In genomic region chr12:53247491-53248035, GRCm38 (mm10) we compare ENCODE assay signal across 8 mouse cellular contexts. TPM values are rescaled to one million over a fixed set of nuclear protein-coding genes. Genes with fewer than 3 reads are reported as not detected.
DNase-seq lines count a peak whose midpoint lies in the region; ATAC-seq and TF ChIP-seq lines count a peak whose summit lies in the region.

No protein-coding gene starts in this region.

- peaks cover 81% of the 10 kb centered on the region for H3K27me3 ChIP-seq in heart, embryonic 13.5 days (replicated peaks)
- H3K27me3 ChIP-seq in liver, embryonic 15.5 days = peaks cover 80% of the 10 kb centered on the region

- WGBS in heart, embryonic 13.5 days = under 1% methylated on average over 24 of the region's 25 CpGs
- 1% methylated on average over 25 of the region's 25 CpGs for WGBS in liver, embryonic 15.5 days (ENCODE audit: insufficient replicate concordance)

- ATAC-seq in frontal cortex, adult (ENCODE audit: low TSS enrichment) = 0 out of 2 replicates have a peak, but pooled peaks have one; percentile 5
- no peak for ATAC-seq in heart, embryonic 13.5 days (ENCODE audit: extremely low read depth, insufficient number of reproducible peaks, low FRiP score, low TSS enrichment)
- ATAC-seq in liver, embryonic 15.5 days (ENCODE audit: insufficient read depth) = no peak

- peak overlapping the region; percentile 44 to 51; a peak in 2 of 4 replicates for H3K4me3 ChIP-seq in ES-E14 (ENCODE audit: insufficient read depth in 1 of 2, low read depth in 1 of 2, low read length in 2 of 2, poor library complexity in 1 of 2, severe bottlenecking in 1 of 2)
- peak overlapping the region; percentile 65 for H3K4me3 ChIP-seq in heart, embryonic 13.5 days
- H3K4me3 ChIP-seq in liver, embryonic 15.5 days (replicated peaks) = no peak overlapping the region

- no peak overlapping the region for H3K9ac ChIP-seq in ES-E14 (ENCODE audit: insufficient read depth, low read depth, low read length, poor library complexity, severe bottlenecking)
- 0 out of 2 replicates have a peak overlapping the region, but pooled peaks have one; percentile 77 for H3K9ac ChIP-seq in heart, embryonic 13.5 days
- H3K9ac ChIP-seq in liver, embryonic 15.5 days = no peak overlapping the region

- H3K4me1 ChIP-seq in ES-E14 (ENCODE audit: control insufficient read depth in 2 of 2, insufficient read depth in 2 of 2, low read length in 2 of 2, poor library complexity in 1 of 2) = no peaks in the 10 kb centered on the region; a peak in 1 of 4 replicates
- H3K4me1 ChIP-seq in heart, embryonic 13.5 days = peaks cover 38% of the 10 kb centered on the region
- no peaks in the 10 kb centered on the region for H3K4me1 ChIP-seq in liver, embryonic 15.5 days (replicated peaks)

- no peaks in the 10 kb centered on the region for H3K9me3 ChIP-seq in ES-E14 (ENCODE audit: control insufficient read depth, insufficient read depth, low read depth, low read length)
- H3K9me3 ChIP-seq in heart, embryonic 13.5 days = no peaks in the 10 kb centered on the region
- H3K9me3 ChIP-seq in liver, embryonic 15.5 days (replicated peaks) = no peaks in the 10 kb centered on the region

- DNase-seq in frontal cortex, adult 2 months (ENCODE audit: extremely low spot score in 1 of 2, low spot score in 1 of 2) = no peak
- DNase-seq in ES-E14 (ENCODE audit: low read depth, low spot score) = no peak
- no peak for DNase-seq in thymus, postnatal 36 days
- no peak for DNase-seq in right cerebral cortex, postnatal 25 days
- no peak for DNase-seq in right cerebral cortex, postnatal 4 days

- in situ Hi-C loops in ES-E14 (cut with MboI; ENCODE audit: low sequenced_read_pairs in 2 of 2, unreplicated experiment in 2 of 2) = no loop called here

- H3K27ac ChIP-seq in ES-E14 (ENCODE audit: insufficient read depth, low read depth, low read length, poor library complexity, severe bottlenecking) = no peak overlapping the region
- no peak overlapping the region for H3K27ac ChIP-seq in heart, embryonic 13.5 days (replicated peaks)
- H3K27ac ChIP-seq in liver, embryonic 15.5 days (replicated peaks) = no peak overlapping the region

- H3K4me2 ChIP-seq in heart, embryonic 13.5 days = peak overlapping the region; percentile 98
- H3K4me2 ChIP-seq in liver, embryonic 15.5 days = peak overlapping the region; percentile 44

- no peaks in the 10 kb centered on the region for H3K36me3 ChIP-seq in ES-E14 (ENCODE audit: control insufficient read depth, insufficient read depth, low read length, poor library complexity, severe bottlenecking)
- no peaks in the 10 kb centered on the region for H3K36me3 ChIP-seq in heart, embryonic 13.5 days
- H3K36me3 ChIP-seq in liver, embryonic 15.5 days (replicated peaks) = no peaks in the 10 kb centered on the region

TF ChIP-seq in ES-E14, 5 proteins besides CTCF, POLR2A, EP300 and RAD21:
- TF ChIP-seq ZNF384 (IDR thresholded peaks at IDR 0.05; ENCODE audit: low read depth, low read length) (no peak), HCFC1 (IDR thresholded peaks at IDR 0.05; ENCODE audit: borderline replicate concordance, insufficient read depth, low read length) (no peak), MAFK (IDR thresholded peaks at IDR 0.05; ENCODE audit: insufficient read depth, low read depth, low read length) (no peak), CHD2 (IDR thresholded peaks at IDR 0.05; ENCODE audit: low read depth, low read length) (no peak), ZC3H11A (IDR thresholded peaks at IDR 0.05; ENCODE audit: borderline replicate concordance, low read depth, low read length) (no peak)
TF ChIP-seq in ES-E14: peak in this region for 0.

RNA-seq across cellular contexts. Expression of gene Npas3, which starts 0.9 kb away (rescaled TPM):
- polyA plus RNA-seq in frontal cortex, adult 2 months (2012; rRNA removed) = 10.2 and 10.8 TPM in 2 replicates
- total RNA-seq in ES-E14 (2012; rRNA removed) = 0.16 and 1.2 TPM in 2 replicates
- 0.94 and 1.1 TPM in 2 replicates for polyA plus RNA-seq in heart, embryonic 13.5 days (2015; fragmentation: Nextera tagmentation; extraction: Ambion mirVana)
- 0.10 and 0.33 TPM in 2 replicates for polyA plus RNA-seq in liver, embryonic 15.5 days (2015; fragmentation: Nextera tagmentation; extraction: Ambion mirVana)
